In the genomic region with DNA sequence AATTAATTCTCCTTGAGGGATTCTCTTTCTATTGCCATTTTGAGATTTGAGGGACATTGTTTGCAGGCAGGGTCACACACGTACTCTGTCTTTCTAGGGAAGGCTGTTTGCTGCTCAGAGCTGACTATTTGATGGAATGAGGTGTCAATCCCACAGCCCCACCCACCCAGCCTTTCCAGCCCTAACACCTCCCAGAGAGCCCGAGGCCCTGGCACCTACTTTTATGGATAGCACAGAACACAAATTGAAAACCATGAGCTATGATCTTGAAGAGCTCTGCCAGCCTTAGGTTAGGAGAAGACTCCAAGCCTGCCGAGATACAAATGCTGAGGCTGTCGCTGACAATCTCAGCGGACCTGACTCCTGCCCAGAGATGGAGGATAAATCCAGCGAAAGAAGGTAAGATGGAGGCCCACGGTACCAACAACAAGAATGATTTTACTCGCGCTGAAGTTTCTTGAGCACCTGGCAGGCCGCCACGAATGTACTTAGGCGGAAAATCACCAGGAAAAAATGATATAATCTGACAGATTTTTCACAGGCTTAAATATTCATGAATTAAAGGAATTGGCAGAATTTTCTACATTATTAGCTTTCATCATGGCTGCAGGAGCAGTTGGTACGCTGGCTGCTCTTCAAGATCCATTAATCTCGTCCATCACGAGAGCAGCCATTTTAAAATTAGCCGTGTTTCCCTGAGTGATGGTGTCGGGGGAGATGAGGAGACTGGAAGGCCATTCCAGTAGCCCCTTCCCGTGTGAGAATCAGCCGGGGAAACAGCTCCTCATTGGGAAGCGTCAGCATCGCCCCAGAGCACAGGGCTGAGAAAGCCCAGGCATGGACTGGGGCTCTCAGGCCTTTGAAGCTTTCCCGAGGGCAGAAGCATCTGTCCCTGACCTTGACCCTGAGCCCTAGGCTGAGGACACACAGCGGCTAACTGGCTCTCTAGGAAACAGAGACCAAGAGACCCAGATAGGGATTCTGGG, we compare ENCODE assay signal across 8 mouse cellular contexts.
DNase-seq lines count a peak whose midpoint lies in the region; ATAC-seq and TF ChIP-seq lines count a peak whose summit lies in the region.

No protein-coding gene starts in this region.

- 51% methylated on average over 23 of the region's 23 CpGs for WGBS in hindbrain, embryonic 13.5 days
- 82% methylated on average over 23 of the region's 23 CpGs for WGBS in liver, postnatal 0 days (ENCODE audit: insufficient replicate concordance)

- H3K9me3 ChIP-seq in hindbrain, embryonic 13.5 days: no peaks in the 10 kb centered on the region
- H3K9me3 ChIP-seq in liver, postnatal 0 days (ENCODE audit: low read length): no peaks in the 10 kb centered on the region

- TF ChIP-seq EP300 in liver, postnatal 0 days (IDR thresholded peaks at IDR 0.05; ENCODE audit: low read depth): no peak

- H3K4me1 ChIP-seq in hindbrain, embryonic 13.5 days (replicated peaks): peaks cover 44% of the 10 kb centered on the region
- peaks cover 27% of the 10 kb centered on the region for H3K4me1 ChIP-seq in liver, postnatal 0 days (ENCODE audit: insufficient read depth)

- no peaks in the 10 kb centered on the region for H3K36me3 ChIP-seq in hindbrain, embryonic 13.5 days
- H3K36me3 ChIP-seq in liver, postnatal 0 days (replicated peaks; ENCODE audit: insufficient read depth, low read length): no peaks in the 10 kb centered on the region

- no peak overlapping the region for H3K4me2 ChIP-seq in hindbrain, embryonic 13.5 days
- peak overlapping the region; percentile 52 for H3K4me2 ChIP-seq in liver, postnatal 0 days (ENCODE audit: low read depth, low read length)

- peak; percentile 61 to 66 for DNase-seq in cerebellum, postnatal 10 days
- no peak for DNase-seq in cerebellum, adult 11 months
- DNase-seq in kidney, postnatal 4 days: peak; percentile 40 to 60
- no peak for DNase-seq in kidney, adult 11 months
- DNase-seq in liver, postnatal 0 days: no peak
- no peak for DNase-seq in spleen, postnatal 36 days (ENCODE audit: low spot score in 2 of 2)

- H3K9ac ChIP-seq in hindbrain, embryonic 13.5 days: no peak overlapping the region
- H3K9ac ChIP-seq in liver, postnatal 0 days (replicated peaks): peak overlapping the region; percentile 51

- no peak for TF ChIP-seq CTCF in liver, postnatal 0 days (IDR thresholded peaks at IDR 0.05; ENCODE audit: low read depth)

- H3K27me3 ChIP-seq in hindbrain, embryonic 13.5 days: peaks cover 15% of the 10 kb centered on the region
- no peaks in the 10 kb centered on the region for H3K27me3 ChIP-seq in liver, postnatal 0 days (ENCODE audit: insufficient read depth, low read length)

- no peak; the same call in 1 of the 2 replicates for ATAC-seq in hindbrain, embryonic 13.5 days (ENCODE audit: low FRiP score)
- ATAC-seq in liver, postnatal 0 days: peak; percentile 42
- ATAC-seq in monocyte, adult 5-6 weeks (replicated peaks; ENCODE audit: insufficient number of reproducible peaks, low FRiP score, low TSS enrichment, poor library complexity, severe bottlenecking): no peak

- peak overlapping the region; percentile 53 for H3K27ac ChIP-seq in hindbrain, embryonic 13.5 days
- peak overlapping the region; percentile 79 for H3K27ac ChIP-seq in liver, postnatal 0 days (ENCODE audit: low read depth)

- no peak overlapping the region for H3K4me3 ChIP-seq in hindbrain, embryonic 13.5 days
- no peak overlapping the region for H3K4me3 ChIP-seq in liver, postnatal 0 days (ENCODE audit: low read depth, low read length)

Comparison
In these comparisons a context has a peak if more than half of its experiments do, and no peak if none do; other contexts are left out.
1. DNase-seq: peak in cerebellum, postnatal 10 days (2 of 2) and kidney, postnatal 4 days (2 of 2); none in cerebellum, adult 11 months (single experiment), kidney, adult 11 months (single experiment), liver, postnatal 0 days (single experiment) and spleen, postnatal 36 days (0 of 2).